Mouse (Mus musculus) limb, embryonic 12.5 days (tissue): Measurements from ENCODE around the gene Dhx40. TPM values are rescaled to one million over a fixed set of nuclear protein-coding genes. Genes with fewer than 3 reads are reported as not detected.

Source experiments
- ATAC-seq: fragments of 200-750 bp; cut with Nextera tagmentation; 2 replicates; pipeline ENCODE4 v1.8.0; 2017; ENCODE audit warnings: low read depth, moderate TSS enrichment; ENCODE audit not compliant: insufficient number of reproducible peaks, insufficient read depth, low FRiP score, low TSS enrichment
- H3K27ac ChIP-seq: fragments of 300-500 bp; sonication (generic); 2 replicates; pipeline ENCODE4 v1.5.1; 2016; ENCODE audit warnings: mild to moderate bottlenecking, moderate library complexity
- H3K27me3 ChIP-seq: fragments of 300-500 bp; sonication (generic); 2 replicates; pipeline ENCODE4 v1.6.1; 2016; ENCODE audit warnings: mild to moderate bottlenecking, moderate library complexity
- H3K36me3 ChIP-seq: fragments of 300-500 bp; sonication (generic); 2 replicates; pipeline ENCODE4 v1.6.1; 2016; ENCODE audit warnings: mild to moderate bottlenecking, moderate library complexity
- H3K4me1 ChIP-seq: fragments of 300-500 bp; sonication (generic); replicated peaks from 2 replicates; pipeline ENCODE4 v1.6.1; 2016
- H3K4me2 ChIP-seq: fragments of 300-500 bp; sonication (generic); 2 replicates; pipeline ENCODE4 v1.6.1; 2016; ENCODE audit warnings: mild to moderate bottlenecking, moderate library complexity
- H3K4me3 ChIP-seq: fragments of 300-500 bp; sonication (generic); replicated peaks from 2 replicates; pipeline ENCODE4 v1.5.1; 2016; ENCODE audit warnings: mild to moderate bottlenecking
- H3K9ac ChIP-seq: fragments of 300-500 bp; sonication (generic); replicated peaks from 2 replicates; pipeline ENCODE4 v1.6.1; 2016; ENCODE audit warnings: mild to moderate bottlenecking, moderate library complexity
- H3K9me3 ChIP-seq: fragments of 300-500 bp; sonication (generic); 2 replicates; pipeline ENCODE4 v1.6.1; 2016; ENCODE audit warnings: mild to moderate bottlenecking, moderate library complexity
- whole genome bisulfite sequencing: fragments of 180-500 bp; shearing (Covaris S2); methylation state at CpG from one replicate; pipeline ENCODE4 v1.1.7; 2016; 5-methylcytosine and 5-hydroxymethylcytosine counted together
- polyA plus RNA-seq: library from polyadenylated mRNA; unstranded; fragments of >200 nt; fragmentation: Nextera tagmentation; extraction: Ambion mirVana; gene quantifications from 2 replicates; pipeline ENCODE4 v1.2.1, GENCODE M21; 2016

The Dhx40 gene
- 36.4 and 39.7 TPM in 2 replicates for polyA plus RNA-seq

- H3K9me3 ChIP-seq, result no peaks in the 10 kb centered on the region
- peak within 1 kb of the TSS; percentile 93 for H3K4me3 ChIP-seq
- H3K27me3 ChIP-seq, result no peaks in the 10 kb centered on the region
- peaks cover 9% of the 10 kb centered on the region; the same call in 1 of the 2 replicates for H3K4me1 ChIP-seq
- H3K27ac ChIP-seq, result peak within 1 kb of the TSS; percentile 83
- peak; percentile 93 for ATAC-seq
- H3K36me3 ChIP-seq, result peaks cover 37% of the 10 kb centered on the region
- H3K4me2 ChIP-seq, result peak within 1 kb of the TSS; percentile 68
- 5% methylated on average over 40 of the region's 40 CpGs for WGBS
- peak within 1 kb of the TSS; percentile 76 for H3K9ac ChIP-seq
Observed at GRCm38 (mm10) chr11:86807505-86807989, at the start of gene Dhx40. TSS of gene Dhx40 (minus strand) at chr11:86807746.

GRCm38 (mm10) chr11:86855639-86856425 is 48.3 kb upstream of the Dhx40 start:
- Histone ChIP-seq H3K9me3 (no peaks in the 10 kb centered on the region), H3K36me3 (no peaks in the 10 kb centered on the region), H3K9ac (no peak overlapping the region), H3K4me2 (no peak overlapping the region), H3K27ac (no peak overlapping the region), H3K4me3 (no peak overlapping the region), H3K4me1 (peaks cover 16% of the 10 kb centered on the region), H3K27me3 (no peaks in the 10 kb centered on the region)
- ATAC-seq, result no peak
- 81% methylated on average over 12 of the region's 12 CpGs for WGBS

GRCm38 (mm10) chr11:86853081-86853480 is 45.5 kb upstream of the Dhx40 start:
- Histone ChIP-seq H3K4me1 (peaks cover 16% of the 10 kb centered on the region), H3K27ac (no peak overlapping the region), H3K4me2 (no peak overlapping the region), H3K9ac (no peak overlapping the region), H3K27me3 (no peaks in the 10 kb centered on the region), H3K9me3 (no peaks in the 10 kb centered on the region), H3K4me3 (no peak overlapping the region), H3K36me3 (no peaks in the 10 kb centered on the region)
- 54% methylated on average over 3 of the region's 3 CpGs for WGBS
- ATAC-seq, result no peak

- Histone ChIP-seq H3K9ac (no peak overlapping the region), H3K9me3 (no peaks in the 10 kb centered on the region), H3K4me1 (peaks cover 16% of the 10 kb centered on the region), H3K27ac (0 out of 2 replicates have a peak overlapping the region, but pooled peaks have one; percentile 13), H3K36me3 (no peaks in the 10 kb centered on the region), H3K27me3 (no peaks in the 10 kb centered on the region), H3K4me2 (peak overlapping the region; percentile 30), H3K4me3 (no peak overlapping the region)
- ATAC-seq, result no peak
- 35% methylated on average over 13 of the region's 13 CpGs for WGBS
Observed at GRCm38 (mm10) chr11:86852534-86853054, 45.0 kb upstream of the Dhx40 start.

GRCm38 (mm10) chr11:86851714-86852533 is 44.4 kb upstream of the Dhx40 start:
- Histone ChIP-seq H3K27ac (no peak overlapping the region), H3K9me3 (no peaks in the 10 kb centered on the region), H3K4me3 (no peak overlapping the region), H3K36me3 (no peaks in the 10 kb centered on the region), H3K27me3 (no peaks in the 10 kb centered on the region), H3K4me2 (peak overlapping the region; percentile 30; the same call in 1 of the 2 replicates), H3K9ac (no peak overlapping the region), H3K4me1 (peaks cover 16% of the 10 kb centered on the region)
- WGBS, result 35% methylated on average over 7 of the region's 7 CpGs
- no peak for ATAC-seq

- Histone ChIP-seq H3K27ac (no peak overlapping the region), H3K9ac (no peak overlapping the region), H3K4me1 (peaks cover 16% of the 10 kb centered on the region), H3K9me3 (no peaks in the 10 kb centered on the region), H3K4me2 (no peak overlapping the region), H3K4me3 (no peak overlapping the region), H3K36me3 (no peaks in the 10 kb centered on the region), H3K27me3 (no peaks in the 10 kb centered on the region)
- whole genome bisulfite sequencing, result 62% methylated on average over 7 of the region's 7 CpGs
- ATAC-seq, result no peak
Observed at GRCm38 (mm10) chr11:86851234-86851671, 43.7 kb upstream of the Dhx40 start.

GRCm38 (mm10) chr11:86843831-86844230 is 36.3 kb upstream of the Dhx40 start:
- H3K4me3 ChIP-seq, result no peak overlapping the region
- H3K27me3 ChIP-seq, result no peaks in the 10 kb centered on the region
- H3K9ac ChIP-seq, result no peak overlapping the region
- H3K36me3 ChIP-seq, result no peaks in the 10 kb centered on the region
- H3K4me2 ChIP-seq, result no peak overlapping the region
- no peak overlapping the region for H3K27ac ChIP-seq
- peaks cover 5% of the 10 kb centered on the region; the same call in 1 of the 2 replicates for H3K4me1 ChIP-seq
- WGBS, result 34% methylated on average over 5 of the region's 5 CpGs
- ATAC-seq, result no peak
- H3K9me3 ChIP-seq, result no peaks in the 10 kb centered on the region

- no peak overlapping the region for H3K27ac ChIP-seq
- H3K9me3 ChIP-seq, result no peaks in the 10 kb centered on the region
- no peak for ATAC-seq
- no peak overlapping the region for H3K4me3 ChIP-seq
- WGBS, result 76% methylated on average over 8 of the region's 8 CpGs
- H3K27me3 ChIP-seq, result no peaks in the 10 kb centered on the region
- no peak overlapping the region for H3K4me2 ChIP-seq
- H3K4me1 ChIP-seq, result peaks cover 5% of the 10 kb centered on the region; the same call in 1 of the 2 replicates
- H3K36me3 ChIP-seq, result no peaks in the 10 kb centered on the region
- H3K9ac ChIP-seq, result no peak overlapping the region
Observed at GRCm38 (mm10) chr11:86841261-86841660, 33.7 kb upstream of the Dhx40 start.

- Histone ChIP-seq H3K4me3 (no peak overlapping the region), H3K9me3 (no peaks in the 10 kb centered on the region), H3K9ac (no peak overlapping the region), H3K36me3 (no peaks in the 10 kb centered on the region), H3K4me2 (no peak overlapping the region), H3K4me1 (peaks cover 5% of the 10 kb centered on the region; the same call in 1 of the 2 replicates), H3K27ac (peak overlapping the region; percentile 0; the same call in 1 of the 2 replicates), H3K27me3 (no peaks in the 10 kb centered on the region)
- 35% methylated on average over 3 of the region's 3 CpGs for WGBS
- no peak for ATAC-seq
Observed at GRCm38 (mm10) chr11:86840511-86841154, 33.1 kb upstream of the Dhx40 start.

GRCm38 (mm10) chr11:86839716-86840447 is 32.3 kb upstream of the Dhx40 start:
- no peaks in the 10 kb centered on the region for H3K27me3 ChIP-seq
- no peaks in the 10 kb centered on the region for H3K9me3 ChIP-seq
- WGBS, result 81% methylated on average over 7 of the region's 7 CpGs
- H3K9ac ChIP-seq, result no peak overlapping the region
- no peak overlapping the region for H3K27ac ChIP-seq
- H3K36me3 ChIP-seq, result no peaks in the 10 kb centered on the region
- no peak for ATAC-seq
- H3K4me2 ChIP-seq, result no peak overlapping the region
- no peak overlapping the region for H3K4me3 ChIP-seq
- peaks cover 5% of the 10 kb centered on the region; the same call in 1 of the 2 replicates for H3K4me1 ChIP-seq
